Mouse (Mus musculus) hindbrain, embryonic 16.5 days (tissue): Measurements from ENCODE around the gene Slc22a14. TPM values are rescaled to one million over a fixed set of nuclear protein-coding genes. Genes with fewer than 3 reads are reported as not detected.

Source experiments
- ATAC-seq: fragments of 200-750 bp; cut with Nextera tagmentation; 2 replicates; pipeline ENCODE4 v1.8.0; 2017; ENCODE audit warnings: moderate TSS enrichment, moderate library complexity
- H3K27ac ChIP-seq: fragments of 300-500 bp; sonication (generic); 2 replicates; pipeline ENCODE4 v1.5.1; 2014; ENCODE audit warnings: low read depth, mild to moderate bottlenecking, control low read depth, low read length, moderate library complexity
- H3K27me3 ChIP-seq: fragments of 300-500 bp; sonication (generic); replicated peaks from 2 replicates; pipeline ENCODE4 v1.6.1; 2014; ENCODE audit warnings: low read length; ENCODE audit not compliant: control insufficient read depth, insufficient read depth
- H3K36me3 ChIP-seq: fragments of 300-500 bp; sonication (generic); 2 replicates; pipeline ENCODE4 v1.6.1; 2014; ENCODE audit warnings: mild to moderate bottlenecking, low read length, moderate library complexity, mixed read lengths; ENCODE audit not compliant: control insufficient read depth, insufficient read depth
- H3K4me1 ChIP-seq: fragments of 300-500 bp; sonication (generic); 2 replicates; pipeline ENCODE4 v1.6.1; 2014; ENCODE audit warnings: low read depth, low read length; ENCODE audit not compliant: control insufficient read depth, insufficient read depth
- H3K4me2 ChIP-seq: fragments of 300-500 bp; sonication (generic); 2 replicates; pipeline ENCODE4 v1.6.1; 2014; ENCODE audit warnings: mild to moderate bottlenecking, low read length, control low read depth, moderate library complexity
- H3K4me3 ChIP-seq: fragments of 300-500 bp; sonication (generic); 2 replicates; pipeline ENCODE4 v1.5.1; 2014; ENCODE audit warnings: mild to moderate bottlenecking, low read length, control low read depth, moderate library complexity
- H3K9ac ChIP-seq: fragments of 300-500 bp; sonication (generic); 2 replicates; pipeline ENCODE4 v1.6.1; 2014; ENCODE audit warnings: low read depth, mild to moderate bottlenecking, control low read depth, low read length, moderate library complexity
- H3K9me3 ChIP-seq: fragments of 300-500 bp; sonication (generic); 2 replicates; pipeline ENCODE4 v1.6.1; 2014; ENCODE audit warnings: mild to moderate bottlenecking, low read length, moderate library complexity; ENCODE audit not compliant: control insufficient read depth
- WGBS: fragments of 180-500 bp; shearing (Covaris S2); extraction: QIAGEN DNeasy Blood & Tissue Kit; methylation state at CpG from one replicate; pipeline ENCODE4 v1.1.7; 2014; 5-methylcytosine and 5-hydroxymethylcytosine counted together
- polyA plus RNA-seq: library from polyadenylated mRNA; unstranded; fragments of >200 nt; fragmentation: Nextera tagmentation; extraction: Ambion mirVana; gene quantifications from 2 replicates; pipeline ENCODE4 v1.2.1, GENCODE M21; 2015

Gene Slc22a14
- polyA plus RNA-seq, 1 experiment from 2014 or later = 0.08 TPM

DNA sequence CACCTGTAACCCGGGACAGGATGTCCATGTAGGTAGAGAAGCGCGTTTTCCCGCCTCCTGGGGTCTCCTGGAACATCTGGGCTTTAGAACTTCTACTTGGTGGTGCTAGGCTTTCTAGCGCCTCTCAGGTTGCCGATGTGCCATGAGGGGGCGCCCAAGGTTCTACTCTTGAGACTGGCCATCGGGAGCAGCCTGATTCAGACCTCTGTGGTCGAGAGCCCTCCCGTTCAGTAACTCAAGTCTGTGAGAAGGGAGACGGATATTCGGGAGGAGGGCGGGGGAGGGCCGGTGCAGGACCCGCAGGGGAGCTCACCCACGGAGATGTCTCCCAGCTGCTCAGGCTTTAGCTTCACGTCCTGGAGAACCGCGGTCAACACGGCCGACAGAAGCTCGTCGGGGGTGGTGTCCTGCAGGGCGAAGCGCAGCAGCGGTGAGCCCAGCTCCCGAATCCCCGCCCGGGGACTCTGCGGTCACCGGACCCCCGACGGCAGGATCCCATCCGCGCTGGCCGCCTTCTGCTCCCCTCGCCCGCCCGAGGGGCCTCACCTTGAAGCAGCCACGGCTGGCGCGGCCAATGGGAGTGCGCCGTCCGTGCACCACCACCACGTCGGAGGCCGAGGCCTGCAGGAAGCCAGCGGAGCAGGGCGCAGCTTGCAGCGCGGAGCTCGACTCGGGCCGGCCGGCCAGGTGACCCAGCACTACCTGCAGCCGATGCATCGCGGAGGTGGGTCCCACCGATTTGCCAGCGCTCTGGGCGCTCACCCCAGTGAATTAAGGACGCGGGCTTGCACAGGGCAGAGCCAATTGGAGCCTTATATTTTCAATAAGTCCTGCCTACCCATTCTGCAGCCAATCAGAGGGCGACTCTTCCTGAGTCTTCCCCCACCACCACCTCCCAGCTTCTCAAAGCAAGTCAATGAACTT, 208.8 kb downstream of the Slc22a14 start, which contains the start of gene Acaa1b:
TSS of gene Acaa1b (minus strand) at position 816 of the 924 bp plus-strand sequence.
- ATAC-seq = peak; percentile 91
- no peak within 1 kb of the TSS for H3K27ac ChIP-seq
- H3K4me1 ChIP-seq = no peaks in the 10 kb centered on the region
- under 1% methylated on average over 63 of the region's 65 CpGs for WGBS
- no peaks in the 10 kb centered on the region for H3K36me3 ChIP-seq
- no peaks in the 10 kb centered on the region for H3K9me3 ChIP-seq
- peak within 1 kb of the TSS; percentile 58 for H3K4me3 ChIP-seq
- H3K9ac ChIP-seq = peak within 1 kb of the TSS; percentile 62
- no peaks in the 10 kb centered on the region for H3K27me3 ChIP-seq
- peak within 1 kb of the TSS; percentile 61 for H3K4me2 ChIP-seq

DNA sequence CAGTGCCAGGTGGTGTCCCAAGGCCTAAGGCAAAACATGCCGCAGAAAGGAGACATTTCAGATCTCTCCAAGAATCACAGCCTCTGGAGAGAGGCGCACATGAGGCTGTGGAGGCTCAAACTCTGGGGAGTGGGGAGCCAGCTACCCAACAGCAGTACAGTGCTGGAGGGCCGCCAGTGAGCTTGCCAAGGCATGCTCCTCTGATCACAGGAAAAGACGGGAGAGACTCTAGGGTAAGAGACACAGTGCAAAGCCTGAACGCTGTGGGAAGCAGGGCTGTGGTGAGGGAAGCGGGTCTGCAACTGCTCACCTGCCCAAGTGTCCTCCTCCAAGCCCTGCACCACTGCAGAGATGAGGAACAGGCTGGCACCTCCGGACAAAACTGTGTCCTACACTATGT, 209.5 kb downstream of the Slc22a14 start:
- Histone ChIP-seq H3K4me1 (no peaks in the 10 kb centered on the region), H3K36me3 (no peaks in the 10 kb centered on the region), H3K9me3 (no peaks in the 10 kb centered on the region), H3K9ac (no peak overlapping the region), H3K27ac (no peak overlapping the region), H3K27me3 (no peaks in the 10 kb centered on the region), H3K4me3 (no peak overlapping the region), H3K4me2 (no peak overlapping the region; the same call in 1 of the 2 replicates)
- no peak for ATAC-seq
- 63% methylated on average over 7 of the region's 7 CpGs for WGBS

DNA sequence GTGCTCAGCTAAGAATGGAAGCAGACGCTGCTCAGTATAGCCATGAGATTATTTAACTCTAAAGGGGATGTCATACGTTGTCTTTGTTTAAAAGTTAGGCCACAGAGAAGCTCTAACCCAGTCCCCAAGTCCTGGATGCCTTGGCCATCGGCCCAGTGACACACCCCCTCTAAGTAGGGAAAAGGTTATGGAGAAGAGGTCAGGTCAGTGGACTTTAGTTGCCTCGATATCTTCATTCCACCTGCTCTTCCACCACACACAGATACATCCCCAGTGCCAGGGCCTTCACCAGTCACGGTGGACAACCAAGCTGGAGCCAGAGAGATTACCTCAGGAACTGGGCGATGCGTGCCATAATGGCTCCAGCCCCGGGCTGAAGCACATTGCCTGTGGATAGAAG, 209.9 kb downstream of the Slc22a14 start:
- no peaks in the 10 kb centered on the region for H3K36me3 ChIP-seq
- no peaks in the 10 kb centered on the region for H3K4me1 ChIP-seq
- no peaks in the 10 kb centered on the region for H3K9me3 ChIP-seq
- H3K4me2 ChIP-seq = no peak overlapping the region
- WGBS = 85% methylated on average over 8 of the region's 8 CpGs
- no peaks in the 10 kb centered on the region for H3K27me3 ChIP-seq
- H3K9ac ChIP-seq = no peak overlapping the region
- ATAC-seq = no peak
- H3K27ac ChIP-seq = no peak overlapping the region
- no peak overlapping the region for H3K4me3 ChIP-seq

DNA sequence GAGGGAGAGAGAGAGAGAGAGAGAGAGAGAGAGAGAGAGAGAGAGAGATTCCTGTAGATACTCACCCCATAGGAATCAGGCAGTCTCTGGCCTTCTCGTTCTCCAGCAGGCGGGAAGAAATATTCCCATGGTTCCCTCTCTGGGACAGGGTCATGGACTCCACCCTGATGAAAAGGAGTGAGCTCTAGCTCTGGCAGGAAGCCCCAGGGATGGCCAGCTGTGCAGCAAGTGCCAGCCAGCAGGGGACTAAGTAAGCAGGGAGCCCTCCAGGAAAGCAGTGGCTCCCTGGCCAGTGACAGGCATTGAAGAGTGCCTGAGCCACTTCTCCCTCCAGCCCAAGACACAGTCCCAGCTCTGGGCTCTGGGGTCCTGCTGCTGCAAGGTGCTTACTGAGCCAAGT, 213.6 kb downstream of the Slc22a14 start:
- Histone ChIP-seq H3K27ac (no peak overlapping the region), H3K4me3 (no peak overlapping the region), H3K9ac (no peak overlapping the region), H3K9me3 (no peaks in the 10 kb centered on the region), H3K4me2 (no peak overlapping the region), H3K36me3 (no peaks in the 10 kb centered on the region), H3K27me3 (no peaks in the 10 kb centered on the region), H3K4me1 (no peaks in the 10 kb centered on the region)
- 59% methylated on average over 2 of the region's 2 CpGs for WGBS
- no peak for ATAC-seq

DNA sequence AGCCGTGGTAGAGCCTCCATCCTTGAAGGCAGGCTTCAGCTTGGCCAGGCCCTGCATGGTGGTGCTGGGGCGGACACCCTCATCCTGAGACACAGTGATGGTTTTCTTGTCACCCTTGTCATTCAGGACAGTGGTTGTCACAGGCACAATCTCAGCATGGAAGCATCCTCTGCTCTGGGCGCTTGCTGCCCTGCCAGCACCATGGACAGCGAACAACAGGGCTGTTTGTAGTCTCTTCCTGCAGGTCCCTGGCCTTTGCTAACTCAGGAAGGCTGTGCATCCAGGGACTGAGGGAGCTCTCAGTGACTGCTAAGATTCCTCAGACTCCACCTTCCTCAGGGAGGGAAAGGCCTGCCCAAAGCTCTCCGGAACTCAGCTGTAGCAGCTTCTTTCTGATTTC, 215.8 kb downstream of the Slc22a14 start:
- Histone ChIP-seq H3K4me2 (no peak overlapping the region), H3K4me3 (no peak overlapping the region), H3K27ac (no peak overlapping the region), H3K9ac (no peak overlapping the region), H3K4me1 (no peaks in the 10 kb centered on the region), H3K27me3 (no peaks in the 10 kb centered on the region), H3K9me3 (no peaks in the 10 kb centered on the region), H3K36me3 (no peaks in the 10 kb centered on the region)
- 31% methylated on average over 5 of the region's 5 CpGs for WGBS
- no peak for ATAC-seq

DNA sequence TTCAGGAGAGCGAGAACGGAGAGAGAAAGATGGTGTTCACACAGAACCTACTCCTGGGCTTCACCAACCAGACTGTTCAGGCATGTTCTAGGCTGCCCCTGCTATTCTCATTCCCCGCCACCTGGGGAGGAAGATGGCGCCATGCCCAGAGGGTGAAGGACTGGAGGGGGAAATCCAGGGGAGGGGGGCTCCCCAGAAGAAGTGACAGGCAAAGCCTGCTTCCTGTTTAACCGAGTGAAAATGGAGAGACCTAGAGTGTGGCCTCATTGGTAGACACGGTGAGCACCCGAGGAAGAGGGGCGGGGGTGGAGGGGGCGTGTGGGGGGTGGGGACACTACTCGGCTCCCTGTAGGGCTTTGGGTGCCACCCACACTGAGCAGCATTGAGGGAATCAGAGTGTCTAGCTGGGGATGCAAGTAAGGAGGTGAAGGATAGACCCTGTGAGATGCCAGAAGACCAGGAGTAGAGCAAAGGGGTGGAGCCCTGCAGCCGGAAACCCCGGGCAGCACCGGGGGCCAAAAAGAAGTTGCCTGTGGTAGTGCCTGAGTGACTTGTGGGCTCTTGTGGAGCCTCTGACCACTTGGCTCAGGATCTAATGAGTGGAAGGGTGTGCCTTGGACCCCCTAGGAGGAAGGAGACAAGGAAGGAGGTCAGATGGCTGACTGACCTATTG, 219.1 kb downstream of the Slc22a14 start:
- ATAC-seq = no peak
- 76% methylated on average over 13 of the region's 13 CpGs for WGBS
- Histone ChIP-seq H3K9me3 (no peaks in the 10 kb centered on the region), H3K4me2 (no peak overlapping the region), H3K4me3 (no peak overlapping the region), H3K4me1 (no peaks in the 10 kb centered on the region), H3K27me3 (no peaks in the 10 kb centered on the region), H3K36me3 (no peaks in the 10 kb centered on the region), H3K9ac (no peak overlapping the region), H3K27ac (no peak overlapping the region)

DNA sequence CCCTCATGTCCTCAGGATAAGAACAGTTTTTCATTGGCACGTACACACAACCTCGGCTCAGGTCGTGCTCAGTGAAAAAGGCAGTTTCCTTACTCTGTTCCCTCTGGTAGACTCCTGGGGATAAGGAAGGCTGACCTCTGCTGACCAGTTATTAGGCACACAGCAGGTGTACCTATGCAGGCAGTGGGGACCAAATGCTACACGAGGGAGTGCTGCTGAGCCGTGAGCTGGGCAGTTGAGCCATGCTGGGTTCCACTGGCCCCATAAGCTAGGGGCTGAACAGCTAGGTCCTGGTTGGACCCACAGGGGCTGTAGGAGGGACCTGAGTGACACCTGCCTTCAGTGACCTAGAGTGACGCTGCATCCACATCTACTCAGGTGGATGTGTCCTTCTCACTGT, 219.7 kb downstream of the Slc22a14 start:
- no peak for ATAC-seq
- no peak overlapping the region for H3K9ac ChIP-seq
- H3K4me2 ChIP-seq = no peak overlapping the region
- no peak overlapping the region for H3K4me3 ChIP-seq
- H3K36me3 ChIP-seq = no peaks in the 10 kb centered on the region
- no peaks in the 10 kb centered on the region for H3K4me1 ChIP-seq
- H3K27ac ChIP-seq = no peak overlapping the region
- WGBS = 70% methylated on average over 6 of the region's 6 CpGs
- H3K9me3 ChIP-seq = no peaks in the 10 kb centered on the region
- H3K27me3 ChIP-seq = no peaks in the 10 kb centered on the region

DNA sequence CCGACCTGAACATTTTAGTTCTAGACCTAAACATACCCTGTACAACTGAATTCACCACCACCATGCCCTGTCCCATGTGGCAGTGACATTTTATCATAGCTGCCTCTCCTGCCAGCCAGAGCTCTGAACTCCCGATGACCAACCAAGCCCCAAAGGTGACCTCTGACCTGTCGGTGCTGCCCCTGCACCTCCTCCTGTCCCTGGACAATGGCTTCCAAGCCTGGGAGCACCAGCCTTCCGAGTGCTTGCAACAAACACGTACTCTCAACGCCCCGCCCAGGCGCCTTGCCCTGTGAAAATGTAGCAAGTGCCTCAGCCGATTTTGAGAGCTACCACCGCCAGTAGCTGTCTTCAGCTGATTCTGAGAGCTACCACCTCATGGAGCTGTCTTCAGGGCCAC, 220.2 kb downstream of the Slc22a14 start:
- H3K27me3 ChIP-seq = no peaks in the 10 kb centered on the region
- 52% methylated on average over 9 of the region's 10 CpGs for WGBS
- no peaks in the 10 kb centered on the region for H3K9me3 ChIP-seq
- H3K36me3 ChIP-seq = no peaks in the 10 kb centered on the region
- no peak overlapping the region for H3K4me2 ChIP-seq
- no peak overlapping the region for H3K27ac ChIP-seq
- H3K9ac ChIP-seq = no peak overlapping the region
- no peak overlapping the region for H3K4me3 ChIP-seq
- no peak for ATAC-seq
- no peaks in the 10 kb centered on the region for H3K4me1 ChIP-seq

DNA sequence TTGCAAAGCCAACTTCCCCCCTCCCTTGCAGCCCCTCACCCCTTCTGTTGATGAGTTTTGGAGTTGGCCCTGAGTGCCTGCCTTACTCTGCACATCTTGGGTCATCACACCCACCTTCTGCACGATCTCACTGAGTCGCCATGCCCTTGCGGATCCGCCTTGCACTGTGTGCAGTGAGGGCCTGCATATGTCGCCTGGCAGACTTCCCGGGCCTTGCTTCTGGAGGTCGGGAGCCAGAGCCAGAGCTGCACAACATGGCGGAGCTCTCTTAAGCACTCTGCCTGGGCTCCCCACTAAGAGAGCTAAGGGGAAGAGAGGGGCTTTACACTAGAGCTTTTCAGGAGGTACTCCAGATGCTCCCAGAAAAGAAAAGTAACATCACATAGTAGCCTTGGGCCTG, 220.7 kb downstream of the Slc22a14 start:
- Histone ChIP-seq H3K27me3 (no peaks in the 10 kb centered on the region), H3K4me2 (no peak overlapping the region), H3K27ac (no peak overlapping the region), H3K9ac (no peak overlapping the region), H3K36me3 (no peaks in the 10 kb centered on the region), H3K4me3 (no peak overlapping the region), H3K4me1 (no peaks in the 10 kb centered on the region), H3K9me3 (no peaks in the 10 kb centered on the region)
- ATAC-seq = peak; percentile 73; the same call in 1 of the 2 replicates
- WGBS = 73% methylated on average over 8 of the region's 8 CpGs
